ENCODE assay signal across 20 mouse cellular contexts in genomic region chr5:76964651-76965050, GRCm38 (mm10). TPM values are rescaled to one million over a fixed set of nuclear protein-coding genes. Genes with fewer than 3 reads are reported as not detected.
DNase-seq lines count a peak whose midpoint lies in the region; ATAC-seq and TF ChIP-seq lines count a peak whose summit lies in the region.
"Had no signal": no experiment of that assay in that cellular context is flagged by ENCODE, and none has a peak within 500 bp of the region (broad histone marks: within the 10 kb centered on the region; RNA-seq: fewer than 3 reads in every experiment).

No protein-coding gene starts in this region.

- no peaks in the 10 kb centered on the region for H3K27me3 ChIP-seq in kidney, embryonic 15.5 days
- H3K27me3 ChIP-seq in midbrain, embryonic 16.5 days (ENCODE audit: control insufficient read depth, insufficient read depth, low read depth, low read length): no peaks in the 10 kb centered on the region
- no peaks in the 10 kb centered on the region for H3K27me3 ChIP-seq in midbrain, embryonic 13.5 days
- no peaks in the 10 kb centered on the region for H3K27me3 ChIP-seq in small intestine, adult 2 months (ENCODE audit: control insufficient read depth, insufficient read depth, low read length)
- H3K27me3 ChIP-seq: liver, embryonic 13.5 days had no signal

- TF ChIP-seq CTCF in small intestine, adult 2 months (IDR thresholded peaks at IDR 0.05; ENCODE audit: extremely low read depth, insufficient read length, insufficient replicate concordance, low read depth, low read length): 0 out of 2 replicates have a peak, but pooled peaks have one; percentile 7

- no peak for TF ChIP-seq POLR2A in small intestine, adult 2 months (IDR thresholded peaks at IDR 0.05; ENCODE audit: low read depth, low read length)

- H3K4me1 ChIP-seq in kidney, embryonic 15.5 days: no peaks in the 10 kb centered on the region
- H3K4me1 ChIP-seq in midbrain, embryonic 16.5 days (ENCODE audit: control insufficient read depth, insufficient read depth, low read length): no peaks in the 10 kb centered on the region
- no peaks in the 10 kb centered on the region for H3K4me1 ChIP-seq in midbrain, embryonic 13.5 days (replicated peaks)
- H3K4me1 ChIP-seq in small intestine, adult 2 months (ENCODE audit: control insufficient read depth, insufficient read depth, insufficient read length, low read length): no peaks in the 10 kb centered on the region
- H3K4me1 ChIP-seq: liver, embryonic 13.5 days had no signal

- no peak overlapping the region for H3K9ac ChIP-seq in kidney, embryonic 15.5 days
- H3K9ac ChIP-seq in midbrain, embryonic 16.5 days (ENCODE audit: low read depth, low read length): 0 out of 2 replicates have a peak overlapping the region, but pooled peaks have one; percentile 25
- H3K9ac ChIP-seq in midbrain, embryonic 13.5 days (replicated peaks): no peak overlapping the region
- H3K9ac ChIP-seq: liver, embryonic 13.5 days had no signal

- H3K36me3 ChIP-seq in kidney, embryonic 15.5 days: peaks cover 97% of the 10 kb centered on the region
- peaks cover 16% of the 10 kb centered on the region for H3K36me3 ChIP-seq in midbrain, embryonic 16.5 days (ENCODE audit: control insufficient read depth, insufficient read depth, low read length)
- H3K36me3 ChIP-seq in midbrain, embryonic 13.5 days: peaks cover 79% of the 10 kb centered on the region
- peaks cover 36% of the 10 kb centered on the region for H3K36me3 ChIP-seq in small intestine, adult 2 months (ENCODE audit: control insufficient read depth, insufficient read depth, low read length)

- intact Hi-C loops in heart, postnatal 36 days (cut with DNase I): no loop called here

- H3K9me3 ChIP-seq in kidney, embryonic 15.5 days (replicated peaks): no peaks in the 10 kb centered on the region
- no peaks in the 10 kb centered on the region for H3K9me3 ChIP-seq in midbrain, embryonic 16.5 days (replicated peaks; ENCODE audit: control insufficient read depth, low read length, poor library complexity, severe bottlenecking)
- no peaks in the 10 kb centered on the region for H3K9me3 ChIP-seq in midbrain, embryonic 13.5 days
- H3K9me3 ChIP-seq: liver, embryonic 13.5 days had no signal

- 93% methylated on average over 3 of the region's 3 CpGs for WGBS in kidney, embryonic 15.5 days
- WGBS in midbrain, embryonic 16.5 days: 95% methylated on average over 3 of the region's 3 CpGs
- 90% methylated on average over 3 of the region's 3 CpGs for WGBS in midbrain, embryonic 13.5 days
- 93% methylated on average over 3 of the region's 3 CpGs for WGBS in small intestine, adult 2 months

- no peak overlapping the region for H3K4me3 ChIP-seq in kidney, embryonic 15.5 days (replicated peaks)
- H3K4me3 ChIP-seq in midbrain, embryonic 16.5 days (ENCODE audit: low read depth, low read length): no peak overlapping the region
- H3K4me3 ChIP-seq in midbrain, embryonic 13.5 days (replicated peaks): no peak overlapping the region
- H3K4me3 ChIP-seq in small intestine, adult 2 months (ENCODE audit: low read depth, low read length): no peak overlapping the region
- H3K4me3 ChIP-seq: erythroblast, embryonic 14.5 days; liver, embryonic 13.5 days had no signal

- H3K4me2 ChIP-seq in kidney, embryonic 15.5 days: no peak overlapping the region
- H3K4me2 ChIP-seq in midbrain, embryonic 16.5 days (ENCODE audit: low read length): no peak overlapping the region
- no peak overlapping the region for H3K4me2 ChIP-seq in midbrain, embryonic 13.5 days (replicated peaks)
- H3K4me2 ChIP-seq: liver, embryonic 13.5 days had no signal

- no peak overlapping the region for H3K27ac ChIP-seq in kidney, embryonic 15.5 days
- no peak overlapping the region for H3K27ac ChIP-seq in midbrain, embryonic 16.5 days (ENCODE audit: low read length)
- no peak overlapping the region for H3K27ac ChIP-seq in midbrain, embryonic 13.5 days
- no peak overlapping the region for H3K27ac ChIP-seq in small intestine, adult 2 months (ENCODE audit: insufficient read depth, low read depth, low read length)
- H3K27ac ChIP-seq: liver, embryonic 13.5 days had no signal

- no peak for ATAC-seq in kidney, embryonic 15.5 days (replicated peaks; ENCODE audit: low FRiP score)
- ATAC-seq in midbrain, embryonic 16.5 days: no peak
- no peak for ATAC-seq in midbrain, embryonic 13.5 days
- ATAC-seq: forebrain, embryonic 16.5 days had no signal

- peak; percentile 80 for DNase-seq in heart, adult 11 months
- no peak for DNase-seq in heart, postnatal 36 days
- DNase-seq in kidney, postnatal 36 days: peak; percentile 26 to 61
- DNase-seq in cerebellum, adult 18-20 months: no peak
- DNase-seq: adrenal gland, postnatal 25 days; B cell, adult 2 months; cerebellum, postnatal 14 days; liver, embryonic 13.5 days; midbrain, embryonic 14.5 days had no signal

RNA-seq across cellular contexts. Expression of gene Srp72, which starts 9.8 kb away (rescaled TPM):
- 10 to 100 TPM; 56.2 to 63.0 TPM for total RNA-seq in heart, postnatal 36 days (2021)
- 95.2 and 98.1 TPM in 2 replicates for polyA plus RNA-seq in kidney, embryonic 15.5 days (2015; fragmentation: Nextera tagmentation; extraction: Ambion mirVana)
- polyA plus RNA-seq in midbrain, embryonic 16.5 days (2015; fragmentation: Nextera tagmentation; extraction: Ambion mirVana): 91.4 and 92.4 TPM in 2 replicates
- polyA plus RNA-seq in midbrain, embryonic 13.5 days (2015; fragmentation: Nextera tagmentation; extraction: Ambion mirVana): 77.5 and 87.5 TPM in 2 replicates
- 3.9 and 5.8 TPM in 2 replicates for polyA plus RNA-seq in small intestine, adult 2 months (2012; rRNA removed)

RNA-seq across cellular contexts. Expression of gene Ppat, which starts 13.3 kb away (rescaled TPM):
- 10 to 100 TPM; 10.9 to 23.1 TPM for total RNA-seq in heart, postnatal 36 days (2021)
- polyA plus RNA-seq in kidney, embryonic 15.5 days (2015; fragmentation: Nextera tagmentation; extraction: Ambion mirVana): 40.1 and 43.6 TPM in 2 replicates
- 9.7 and 10.4 TPM in 2 replicates for polyA plus RNA-seq in midbrain, embryonic 16.5 days (2015; fragmentation: Nextera tagmentation; extraction: Ambion mirVana)
- polyA plus RNA-seq in midbrain, embryonic 13.5 days (2015; fragmentation: Nextera tagmentation; extraction: Ambion mirVana): 13.5 and 14.4 TPM in 2 replicates
- 1.2 TPM in 2 replicates for polyA plus RNA-seq in small intestine, adult 2 months (2012; rRNA removed)

RNA-seq across cellular contexts. Expression of gene Paics, which starts 13.5 kb away (rescaled TPM):
- 100 to 1,000 TPM; 159 to 162 TPM for total RNA-seq in heart, postnatal 36 days (2021)
- 316 and 330 TPM in 2 replicates for polyA plus RNA-seq in kidney, embryonic 15.5 days (2015; fragmentation: Nextera tagmentation; extraction: Ambion mirVana)
- polyA plus RNA-seq in midbrain, embryonic 16.5 days (2015; fragmentation: Nextera tagmentation; extraction: Ambion mirVana): 150 and 163 TPM in 2 replicates
- polyA plus RNA-seq in midbrain, embryonic 13.5 days (2015; fragmentation: Nextera tagmentation; extraction: Ambion mirVana): 204 and 205 TPM in 2 replicates
- polyA plus RNA-seq in small intestine, adult 2 months (2012; rRNA removed): 5.9 and 6.1 TPM in 2 replicates

RNA-seq across cellular contexts. Expression of gene Arl9, which starts 39.2 kb away (rescaled TPM):
- total RNA-seq in heart, postnatal 36 days (2021): not detected
- 0.44 TPM in 1 of 2 replicates, not detected in the other for polyA plus RNA-seq in kidney, embryonic 15.5 days (2015; fragmentation: Nextera tagmentation; extraction: Ambion mirVana)
- 0.44 TPM in 1 of 2 replicates, not detected in the other for polyA plus RNA-seq in midbrain, embryonic 16.5 days (2015; fragmentation: Nextera tagmentation; extraction: Ambion mirVana)
- not detected in 2 replicates for polyA plus RNA-seq in midbrain, embryonic 13.5 days (2015; fragmentation: Nextera tagmentation; extraction: Ambion mirVana)
- not detected in 2 replicates for polyA plus RNA-seq in small intestine, adult 2 months (2012; rRNA removed)
- total RNA-seq: gastrocnemius, adult 18-20 months; heart, adult 8-10 months; heart, postnatal 10 days; left cerebral cortex, postnatal 25 days had no signal
- polyA plus RNA-seq: erythroblast, embryonic 14.5 days; forebrain, embryonic 16.5 days; liver, embryonic 13.5 days; midbrain, embryonic 14.5 days; thymus, postnatal 0 days had no signal

RNA-seq across cellular contexts. Expression of gene Thegl, which starts 51.2 kb away (rescaled TPM):
- total RNA-seq in heart, postnatal 36 days (2021): not detected
- polyA plus RNA-seq in kidney, embryonic 15.5 days (2015; fragmentation: Nextera tagmentation; extraction: Ambion mirVana): not detected in 2 replicates
- polyA plus RNA-seq in midbrain, embryonic 16.5 days (2015; fragmentation: Nextera tagmentation; extraction: Ambion mirVana): 0.85 and 0.89 TPM in 2 replicates
- 0.27 and 0.30 TPM in 2 replicates for polyA plus RNA-seq in midbrain, embryonic 13.5 days (2015; fragmentation: Nextera tagmentation; extraction: Ambion mirVana)
- polyA plus RNA-seq in small intestine, adult 2 months (2012; rRNA removed): 0.13 and 0.89 TPM in 2 replicates
- total RNA-seq: adrenal gland, postnatal 25 days; gastrocnemius, adult 18-20 months; heart, adult 8-10 months; heart, postnatal 10 days had no signal
- polyA plus RNA-seq: erythroblast, embryonic 14.5 days; thymus, postnatal 0 days had no signal

Comparison
In these comparisons a context has a peak if more than half of its experiments do, and no peak if none do; other contexts are left out.
1. DNase-seq: peak in heart, adult 11 months (single experiment) and kidney, postnatal 36 days (2 of 2); none in heart, postnatal 36 days (0 of 2) and cerebellum, adult 18-20 months (0 of 2).
2. RNA of gene Srp72, which starts 9.8 kb away (polyA plus RNA-seq): 95.2 to 98.1 TPM in kidney, embryonic 15.5 days, 91.4 to 92.4 TPM in midbrain, embryonic 16.5 days and 77.5 to 87.5 TPM in midbrain, embryonic 13.5 days; 3.9 to 5.8 TPM in small intestine, adult 2 months; every median in the first group is over 10 times any median in the second.
3. RNA of gene Paics, which starts 13.5 kb away (polyA plus RNA-seq): 316 to 330 TPM in kidney, embryonic 15.5 days, 204 to 205 TPM in midbrain, embryonic 13.5 days and 150 to 163 TPM in midbrain, embryonic 16.5 days; 5.9 to 6.1 TPM in small intestine, adult 2 months; every median in the first group is over 10 times any median in the second.